Mouse (Mus musculus) megakaryocyte, adult 5-6 weeks (primary cell): Measurements from ENCODE around the gene B4galt4. TPM values are rescaled to one million over a fixed set of nuclear protein-coding genes. Genes with fewer than 3 reads are reported as not detected.
"Not testable (repeated sequence)": the region's sequence is repeated elsewhere in the genome, so short reads cannot be mapped to it uniquely, and the experiment has no call there.

Experiments
- ATAC-seq: 2 replicates; pipeline ENCODE4 v1.8.0; 2016; ENCODE audit warnings: mild to moderate bottlenecking, inconsistent platforms; ENCODE audit not compliant: poor library complexity, severe bottlenecking
- total RNA-seq, 2 experiments: library from RNA; stranded (forward) in 1 of 2; stranded (reverse) in 1 of 2; fragments of 153-499, 151-499 nt in 1 of 2; fragments of 221-1000, 200-1000 nt in 1 of 2; gene quantifications; 2 replicates each; pipeline versions ENCODE4 v1.2.3 to v1.2.4; 2015 to 2017

Gene B4galt4
- total RNA-seq (2015) (12.2 and 20.8 TPM in 2 replicates), total RNA-seq (2017) (21.4 and 26.2 TPM in 2 replicates)

DNA sequence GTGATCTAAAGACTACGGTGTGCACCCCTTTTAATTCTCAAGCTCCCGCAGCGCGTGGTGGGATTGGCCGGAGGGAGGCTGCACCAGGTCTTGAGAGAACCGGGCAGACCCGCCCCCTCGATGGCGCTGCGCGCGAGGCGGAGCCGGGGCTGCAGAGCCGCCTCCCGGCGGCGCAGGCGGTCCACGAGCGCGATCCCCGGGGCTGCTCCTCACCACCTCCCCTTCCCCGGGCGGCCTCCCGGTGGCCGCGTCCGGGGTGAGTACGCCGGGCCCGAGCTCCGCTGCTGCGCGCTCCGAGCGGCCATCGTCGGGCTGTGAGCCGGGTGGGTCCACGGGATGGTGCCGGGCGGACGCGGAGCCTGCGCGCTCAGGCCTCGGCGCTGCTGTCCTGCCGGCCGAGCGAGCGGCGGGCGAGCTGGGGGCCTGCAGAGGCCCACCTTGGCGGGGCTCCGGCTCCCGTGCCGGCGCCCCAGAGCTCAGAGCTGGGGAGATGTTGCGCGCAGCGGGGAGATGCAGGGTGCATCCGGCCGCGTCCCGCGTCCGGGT, at the start of gene B4galt4:
Gene B4galt4, plus strand, starts transcription at position 152 of the 546 bp plus-strand sequence.
- peak; percentile 82 for ATAC-seq

DNA sequence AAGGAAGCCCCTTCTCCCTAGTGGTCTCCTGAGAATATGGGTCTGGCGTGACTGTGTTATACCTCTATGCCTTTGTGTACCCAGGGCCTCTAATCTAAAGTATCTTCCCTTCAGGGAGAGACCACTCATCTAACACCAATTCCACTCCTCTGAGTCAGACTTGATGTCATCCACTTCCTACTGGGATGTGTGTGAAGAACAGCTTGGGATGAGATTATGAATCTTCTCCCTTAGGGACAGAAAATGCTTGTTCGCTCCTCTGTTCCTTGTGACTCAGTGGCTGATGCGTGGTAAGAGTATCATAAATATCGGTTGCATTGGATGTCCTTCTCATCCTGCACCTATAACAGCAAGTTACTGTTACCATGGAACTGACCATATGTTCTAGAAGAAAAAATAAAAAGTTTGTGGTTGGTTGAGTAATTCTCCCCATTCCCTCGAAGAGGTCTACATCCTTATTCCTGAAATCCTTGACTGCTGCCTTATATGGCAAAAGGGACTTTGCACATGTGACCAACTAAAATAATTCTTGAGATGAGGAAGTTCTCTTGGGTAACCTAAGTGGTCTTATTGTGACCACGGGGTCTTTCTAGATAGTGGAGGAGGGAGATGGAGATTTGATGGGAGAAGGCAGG, 47.0 kb upstream of the B4galt4 start:
- peak; percentile 62 for ATAC-seq

DNA sequence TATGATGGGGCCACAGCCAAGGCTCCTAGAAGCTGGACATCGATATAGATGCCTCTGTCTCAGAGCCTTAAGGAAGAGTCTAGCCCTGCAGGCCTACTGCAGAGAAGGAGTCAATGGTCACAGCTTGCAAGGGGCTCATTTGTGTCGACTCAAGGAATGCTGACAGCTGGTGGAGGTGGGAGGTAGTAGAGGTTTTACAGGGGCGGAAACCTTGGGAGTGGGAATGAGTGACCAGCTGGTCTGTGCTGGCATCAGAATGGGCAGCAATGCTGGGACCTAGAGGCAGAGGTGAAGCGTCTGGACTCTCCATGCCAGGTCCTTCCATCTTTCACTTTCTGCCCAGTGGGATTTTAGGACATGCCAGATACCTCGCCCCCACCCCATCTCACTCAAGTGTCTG, 46.5 kb upstream of the B4galt4 start:
- ATAC-seq = no peak

DNA sequence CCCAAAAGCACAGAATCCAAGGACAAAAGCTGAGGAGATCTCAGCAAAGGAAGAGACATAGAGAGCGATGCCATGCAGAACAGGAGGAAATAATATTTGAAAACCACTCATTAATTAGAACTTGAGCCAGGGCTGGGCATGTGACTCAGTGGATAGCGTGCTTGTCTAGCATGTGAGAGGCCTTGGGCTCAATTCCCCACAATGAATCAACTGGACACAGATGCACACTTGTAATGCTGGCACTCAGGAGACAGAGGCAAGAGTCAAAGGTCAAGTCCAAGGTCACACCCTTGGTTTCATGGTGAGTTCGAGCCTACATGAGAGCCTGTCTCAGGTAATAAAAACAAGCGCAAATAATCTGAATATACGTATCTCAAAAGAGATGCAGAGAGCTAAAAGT, 44.5 kb upstream of the B4galt4 start:
- no peak for ATAC-seq

DNA sequence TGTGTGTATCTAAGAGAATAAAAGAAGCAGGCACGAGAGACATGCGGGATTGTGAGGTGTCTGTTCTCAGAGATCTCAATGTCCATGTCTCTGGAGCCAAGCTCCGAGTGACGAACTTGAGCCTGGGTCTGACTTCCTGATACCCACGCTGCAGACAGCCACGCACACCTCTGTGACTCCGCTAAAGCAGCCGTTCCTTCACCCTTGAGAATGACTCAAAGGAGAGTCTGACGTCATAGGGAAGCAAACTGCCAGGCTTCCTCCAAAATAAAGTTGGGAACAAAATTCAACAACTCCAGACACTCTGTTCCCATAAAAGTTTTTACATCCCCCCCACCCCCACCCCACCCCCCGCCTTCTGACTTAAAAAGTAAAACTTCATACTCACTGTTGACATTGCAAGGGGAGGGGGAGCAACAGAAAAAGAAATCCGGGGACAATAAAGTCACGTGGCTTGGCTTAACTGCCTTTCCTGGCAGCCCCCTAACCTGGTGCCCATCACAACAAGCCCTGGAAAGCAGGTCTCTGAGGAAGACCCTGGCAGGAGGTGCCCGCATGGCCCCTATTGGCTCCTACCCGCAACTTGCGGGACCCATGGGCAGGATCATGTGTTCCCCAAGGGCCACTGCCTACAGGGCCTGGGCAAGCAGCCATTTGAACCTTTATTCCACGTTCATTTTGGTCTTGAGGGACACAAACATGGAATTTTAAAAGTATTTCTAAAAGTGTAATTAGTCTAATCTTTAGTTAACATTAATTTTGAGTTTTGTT, 41.5 kb upstream of the B4galt4 start:
- ATAC-seq = no peak

DNA sequence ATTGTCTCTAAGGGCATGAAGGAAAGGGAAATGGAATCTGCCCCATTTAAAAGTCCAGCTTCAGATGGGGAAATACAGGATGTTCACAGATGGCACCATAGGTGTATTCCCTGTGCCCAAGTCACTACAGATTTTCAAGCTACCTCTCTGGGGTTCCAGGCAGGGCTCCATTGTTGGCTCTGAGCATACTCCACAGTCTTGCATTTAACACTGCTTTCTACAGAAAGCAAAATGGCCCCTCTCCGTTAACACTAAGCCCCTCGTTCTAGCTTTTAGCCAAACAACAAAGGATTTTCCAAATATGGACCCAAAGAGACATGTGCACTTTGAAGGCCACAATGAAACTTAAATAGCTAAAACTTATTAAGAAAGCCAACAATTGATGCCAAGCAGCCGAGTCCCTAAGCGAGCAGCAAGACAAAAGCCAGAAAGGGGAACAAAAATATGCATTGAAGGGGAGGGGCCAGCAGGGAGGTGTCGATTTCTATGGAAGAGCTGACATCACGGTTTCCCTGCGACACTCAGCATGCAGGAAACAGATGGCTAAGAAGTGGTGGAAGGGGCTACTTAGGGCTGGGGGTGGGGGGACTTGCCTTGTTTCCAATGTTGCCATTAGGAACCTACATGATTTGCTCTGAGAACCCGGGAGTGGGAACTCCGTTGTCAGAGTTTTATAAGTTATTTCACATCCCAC, 40.4 kb upstream of the B4galt4 start:
- ATAC-seq = peak; percentile 95

DNA sequence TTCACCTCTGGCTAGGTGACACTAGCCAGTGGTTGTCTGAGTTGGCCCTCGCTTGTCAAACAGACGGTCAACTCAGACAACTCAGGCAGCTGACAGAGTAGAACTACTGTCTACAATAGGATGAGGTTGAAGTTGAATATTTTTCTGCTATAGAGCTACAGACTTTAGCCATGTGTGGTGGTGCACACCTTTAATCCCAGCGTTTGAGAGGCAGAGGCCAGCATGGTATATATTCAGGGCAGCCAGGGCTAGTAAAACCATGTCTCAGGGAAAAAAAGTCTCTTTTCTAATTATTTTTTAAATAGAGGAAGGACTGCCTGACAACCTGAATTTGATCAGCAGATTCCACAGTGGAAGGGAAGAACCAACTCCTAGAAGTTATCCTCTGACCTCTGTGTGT, 39.7 kb upstream of the B4galt4 start:
- no peak for ATAC-seq

DNA sequence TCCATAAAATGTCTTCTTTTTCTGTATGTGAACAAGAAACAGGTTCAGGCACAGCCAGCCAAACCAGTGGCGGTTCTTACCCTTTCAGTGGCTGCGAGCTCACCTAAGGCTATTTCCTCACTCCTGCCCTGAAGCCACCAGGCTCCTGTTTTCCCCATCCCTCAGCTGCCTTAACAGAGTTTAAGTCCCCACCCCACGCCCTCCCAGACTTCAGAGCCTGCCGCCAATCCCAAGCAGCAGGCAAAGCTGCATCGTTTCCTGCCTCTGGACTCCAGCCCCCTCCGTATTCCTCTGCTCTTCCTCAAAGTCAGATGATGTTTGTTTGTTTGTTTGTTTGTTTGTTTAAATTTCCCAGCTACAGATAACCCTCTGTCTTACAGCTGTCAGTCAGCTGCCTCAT, 38.6 kb upstream of the B4galt4 start:
- ATAC-seq = no peak

DNA sequence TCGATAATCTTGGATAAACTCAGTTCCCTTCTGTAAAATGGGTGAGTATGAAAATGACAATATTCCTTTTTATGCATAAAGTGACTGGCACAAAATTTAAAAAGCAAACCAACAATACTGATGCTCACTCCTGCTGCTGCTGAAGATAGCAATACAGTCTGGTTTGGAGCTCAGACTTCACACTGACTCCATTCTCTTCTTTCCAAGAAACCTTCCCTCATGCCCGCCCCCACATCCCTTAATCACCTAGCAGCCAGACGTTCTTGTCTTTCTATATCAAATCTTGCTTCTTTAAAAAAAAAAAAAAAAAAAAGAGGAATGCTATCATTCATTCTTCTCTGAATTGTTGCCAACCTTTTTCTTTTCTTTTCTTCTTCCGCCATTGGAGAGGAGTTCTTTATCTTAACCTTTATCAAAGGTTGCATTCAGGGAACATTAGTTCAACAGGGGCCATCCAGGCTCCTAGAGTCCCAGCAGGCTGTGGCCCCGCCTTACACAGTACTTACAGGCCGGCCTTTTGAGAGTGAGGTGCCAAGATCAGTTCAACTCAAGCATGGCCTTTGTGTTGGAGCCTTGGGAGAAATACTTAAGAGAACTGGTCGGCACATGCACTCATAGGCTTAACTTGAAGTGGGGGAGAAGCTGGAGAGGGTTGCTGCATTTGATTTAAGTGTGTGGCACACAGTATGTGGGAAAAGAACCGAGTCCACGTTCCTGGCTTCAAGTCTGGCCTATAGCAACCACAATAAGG, 36.4 kb upstream of the B4galt4 start:
- no peak for ATAC-seq

DNA sequence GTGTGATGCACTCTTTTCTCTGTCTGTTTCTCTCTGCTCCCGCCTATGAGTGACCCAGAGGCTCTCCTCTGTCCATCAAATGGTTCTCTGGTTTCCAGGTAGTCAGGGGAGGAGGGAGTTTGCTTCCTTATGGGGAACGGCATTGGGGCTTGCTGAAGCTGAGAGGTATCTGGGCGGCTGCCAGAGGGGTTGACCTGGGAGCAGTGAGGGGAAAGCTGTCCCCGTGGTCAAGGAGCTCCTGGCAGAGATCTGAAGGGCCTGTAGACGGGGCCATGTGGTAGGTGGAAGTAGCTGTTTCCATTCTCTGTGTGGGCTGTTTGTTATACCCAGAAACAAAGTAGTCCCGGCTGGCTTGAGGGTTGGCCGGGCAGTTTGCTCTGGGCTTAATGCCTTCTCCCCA, 35.3 kb upstream of the B4galt4 start:
- no peak for ATAC-seq

DNA sequence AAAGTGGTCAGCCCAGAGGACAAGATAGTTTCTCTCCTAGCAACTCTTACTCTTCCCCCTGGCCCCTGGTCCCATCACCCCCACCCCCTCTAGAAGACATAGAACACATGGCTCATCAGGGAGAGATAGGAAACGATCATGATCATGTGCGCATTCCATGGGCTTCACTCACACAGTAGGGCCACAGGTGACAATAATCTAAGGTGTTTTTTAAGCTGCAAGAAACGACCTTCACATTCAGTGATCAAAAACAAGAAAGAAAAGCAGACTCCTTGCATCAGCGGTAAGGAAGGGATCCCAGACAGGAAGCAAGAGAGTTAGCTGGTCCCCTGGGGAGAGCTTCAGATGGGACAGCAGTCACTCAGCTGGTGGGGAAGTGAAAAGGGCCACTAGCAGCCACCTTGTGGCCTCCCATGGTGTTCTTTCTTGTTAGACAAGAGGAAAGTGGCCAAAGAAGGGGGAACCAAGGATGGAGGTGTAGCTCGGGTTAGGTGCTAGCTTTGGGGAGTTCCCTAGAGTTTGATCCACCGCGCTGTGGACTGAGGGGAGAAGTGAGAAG, 33.0 kb upstream of the B4galt4 start:
- ATAC-seq = peak; percentile 13; the same call in 1 of the 2 replicates

DNA sequence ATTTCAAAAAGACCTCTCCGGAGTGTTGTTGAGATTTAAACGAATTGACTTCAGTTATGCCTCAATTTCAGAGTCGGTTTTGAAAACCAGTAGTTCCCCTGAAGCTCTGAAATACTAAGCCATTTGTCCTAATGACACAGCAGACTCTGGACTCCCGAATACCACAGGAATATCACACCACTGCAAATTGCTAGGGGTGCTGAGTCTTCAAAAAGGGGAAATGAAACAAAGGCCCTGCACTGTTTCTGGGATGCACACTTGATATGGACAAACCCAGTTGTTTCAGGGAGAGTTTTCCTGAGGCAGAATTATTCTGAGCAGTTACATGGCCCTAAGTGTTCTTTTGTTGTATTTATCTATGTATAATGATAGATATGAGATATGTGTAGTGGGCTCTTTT, 30.8 kb upstream of the B4galt4 start:
- ATAC-seq = peak; percentile 48

DNA sequence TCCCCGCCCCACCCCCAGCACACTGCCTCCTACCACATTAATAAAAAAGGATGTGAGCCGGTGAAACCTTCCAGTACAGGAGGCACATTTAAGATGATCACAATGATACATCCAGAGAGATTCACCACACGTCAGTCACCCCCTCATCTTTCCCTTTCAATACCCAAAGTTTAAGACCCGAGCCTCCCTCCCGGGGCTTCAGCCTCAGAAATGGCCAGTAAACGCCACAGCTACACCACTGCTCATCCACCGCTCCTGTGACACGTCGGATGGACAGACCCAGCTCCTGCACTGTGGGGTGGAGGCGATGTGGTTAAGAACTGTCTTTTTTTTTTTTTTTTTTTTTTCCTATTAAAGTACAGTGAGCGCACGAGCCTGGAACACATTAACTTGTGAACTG, 30.0 kb upstream of the B4galt4 start:
- ATAC-seq = peak; percentile 13

DNA sequence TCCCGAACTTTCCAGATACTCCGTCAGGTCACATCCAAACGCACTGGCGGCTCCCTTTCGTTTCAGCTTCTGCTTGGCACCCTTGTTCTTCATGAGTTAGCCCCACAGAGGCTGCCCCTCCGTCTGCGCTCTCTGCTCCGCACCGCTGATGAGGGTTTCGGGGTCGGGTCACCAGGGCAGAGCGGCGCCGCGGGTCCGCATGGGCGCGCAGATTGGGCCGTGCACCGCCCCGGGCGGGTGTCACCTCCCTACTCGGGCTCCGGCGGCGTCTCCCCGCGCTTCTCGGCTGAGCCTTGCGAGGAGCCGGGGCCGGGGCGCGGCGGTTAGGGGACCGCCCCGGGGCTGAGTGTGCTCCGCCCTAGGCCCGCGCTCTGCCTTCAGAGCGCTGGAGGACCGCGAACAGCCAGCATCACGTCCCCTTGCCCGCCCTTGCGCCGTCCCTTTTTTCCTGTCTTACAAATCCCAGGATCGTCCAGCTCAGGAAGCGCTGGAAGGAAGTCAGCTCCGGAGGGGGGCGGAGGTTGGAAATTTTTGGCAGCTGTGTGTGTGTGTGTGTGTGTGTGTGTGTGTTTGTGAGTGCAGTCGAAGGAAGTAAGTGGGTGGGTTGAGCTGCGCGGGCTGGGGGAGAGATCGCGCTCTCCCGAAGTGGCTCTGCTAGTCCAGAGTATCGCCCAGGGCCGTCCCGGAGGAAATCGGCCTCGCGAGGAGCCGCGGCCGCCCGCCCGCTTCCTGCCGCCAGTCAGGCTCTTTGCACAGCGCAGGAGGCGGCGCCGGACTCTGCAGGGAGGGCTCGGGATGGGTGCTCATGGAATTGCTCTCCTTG, 29.3 kb upstream of the B4galt4 start, which contains the start of gene Arhgap31:
Gene Arhgap31, minus strand, starts transcription at position 694 of the 823 bp plus-strand sequence.
- ATAC-seq = peak; percentile 78

DNA sequence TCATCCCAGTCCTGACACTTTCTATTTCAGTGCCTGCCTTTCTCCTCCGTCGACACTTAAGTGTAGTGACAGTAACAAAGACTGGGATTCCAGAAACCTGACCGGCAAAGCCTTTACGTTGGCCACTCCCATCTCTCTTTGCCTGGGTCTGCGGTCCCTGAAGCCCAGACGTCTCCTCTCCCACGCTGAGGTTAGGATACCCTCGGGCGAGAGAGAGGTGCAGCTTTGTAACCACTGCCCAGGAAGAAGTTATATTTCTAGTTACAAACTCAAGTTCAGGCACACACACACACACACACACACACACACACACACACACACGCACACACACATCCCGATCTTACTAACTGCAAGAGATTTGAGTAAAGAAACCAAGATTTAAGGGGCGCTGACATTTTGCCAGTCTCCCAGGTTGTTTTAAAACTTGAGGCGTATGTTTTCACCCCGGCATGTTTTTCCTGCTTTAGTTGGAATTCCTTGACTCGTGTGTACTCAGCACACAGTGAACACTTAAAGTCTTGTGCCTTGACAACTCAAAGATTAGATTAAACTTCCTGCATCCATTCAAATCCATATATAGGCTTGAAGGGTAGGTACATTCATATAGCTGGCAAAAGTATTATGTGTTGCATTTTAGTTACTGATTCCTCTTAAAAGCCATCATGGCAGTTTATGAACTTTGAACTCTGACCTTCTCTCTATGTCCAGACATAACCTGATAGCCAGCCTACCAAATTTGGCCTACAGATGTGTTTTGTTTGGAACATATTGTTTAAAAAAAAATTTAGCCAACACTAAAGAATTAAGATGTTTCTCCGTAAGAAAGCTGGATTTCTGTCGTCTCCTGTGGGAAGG, 28.4 kb upstream of the B4galt4 start:
- peak; percentile 17; the same call in 1 of the 2 replicates for ATAC-seq

DNA sequence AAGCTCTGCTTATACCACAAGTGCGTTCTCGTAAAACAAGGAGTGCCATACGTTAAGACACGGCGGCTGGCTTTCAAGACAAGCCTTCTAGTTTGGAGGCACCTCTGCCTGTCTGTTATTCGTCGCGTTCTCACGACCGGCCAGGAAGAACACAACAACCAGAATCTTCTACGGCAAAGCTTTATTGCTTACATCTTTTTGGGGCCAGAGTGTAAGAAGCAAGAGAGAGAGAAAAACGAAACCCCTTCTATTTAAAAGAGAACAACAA, 27.9 kb upstream of the B4galt4 start:
- ATAC-seq = not testable (repeated sequence)

DNA sequence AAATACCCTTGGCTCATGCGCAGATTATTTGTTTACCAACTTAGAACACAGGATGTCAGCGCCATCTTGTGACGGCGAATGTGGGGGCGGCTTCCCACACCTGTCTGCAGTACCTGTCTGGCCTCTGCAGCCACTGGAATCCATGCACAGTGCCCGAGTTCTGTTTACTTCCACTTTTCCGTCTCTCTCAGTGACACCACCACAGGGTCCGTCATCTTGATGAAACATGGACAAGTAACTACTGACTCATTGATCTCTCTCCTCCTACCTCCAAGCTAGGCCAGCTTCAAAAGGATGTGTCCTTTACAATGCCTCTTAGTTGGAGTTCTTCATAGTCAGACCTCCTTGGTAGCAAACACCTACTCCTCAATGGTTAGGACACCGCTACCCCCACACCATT, 20.7 kb upstream of the B4galt4 start:
- no peak for ATAC-seq

DNA sequence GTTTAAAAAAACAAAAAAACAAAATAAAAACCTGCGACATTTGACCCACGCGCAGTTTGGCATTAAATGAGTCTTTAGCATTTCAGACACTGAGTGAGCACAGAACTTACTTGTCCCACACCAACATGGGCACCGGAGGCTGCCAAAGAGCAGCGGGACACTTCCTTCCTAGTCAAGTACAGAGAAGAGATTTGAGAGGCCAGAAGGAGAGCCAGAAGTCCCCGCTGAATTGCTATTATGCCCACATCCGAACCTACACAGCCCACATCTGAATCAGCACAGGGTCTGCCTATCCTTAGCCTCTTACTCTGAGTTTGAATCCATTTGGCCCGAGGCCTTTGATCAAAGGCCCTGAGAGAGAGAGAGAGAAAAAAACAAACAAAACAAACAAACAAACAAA, 17.8 kb upstream of the B4galt4 start:
- no peak for ATAC-seq

DNA sequence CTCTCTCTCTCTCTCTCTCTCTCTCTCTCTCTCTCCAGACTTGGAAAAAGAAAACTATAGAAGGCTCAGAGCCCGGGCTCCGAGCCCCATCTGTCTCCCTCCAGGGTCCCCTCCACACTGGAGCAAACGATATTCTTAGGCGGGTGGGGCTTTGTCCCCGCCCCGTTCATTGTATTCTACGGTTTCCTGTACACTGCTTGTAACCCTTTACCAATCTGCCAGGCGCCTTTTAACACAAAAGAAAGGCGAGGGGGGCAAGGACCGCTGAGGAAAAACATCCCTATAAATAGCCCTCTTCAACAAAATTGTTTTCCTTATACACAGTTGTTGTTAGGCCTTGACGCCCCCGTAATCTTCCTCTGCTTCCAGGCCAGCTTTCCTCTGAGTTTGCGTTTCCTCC, 17.1 kb upstream of the B4galt4 start:
- ATAC-seq = no peak
